Mouse (Mus musculus) urinary bladder, postnatal 10 days (tissue): Measurements from ENCODE around the gene Cxcr1.

Experiments used
- DNase-seq: peaks from one replicate; pipeline ENCODE4 v3.0.0; 2022; ENCODE audit warnings: low spot score

Cxcr1 gene

DNA sequence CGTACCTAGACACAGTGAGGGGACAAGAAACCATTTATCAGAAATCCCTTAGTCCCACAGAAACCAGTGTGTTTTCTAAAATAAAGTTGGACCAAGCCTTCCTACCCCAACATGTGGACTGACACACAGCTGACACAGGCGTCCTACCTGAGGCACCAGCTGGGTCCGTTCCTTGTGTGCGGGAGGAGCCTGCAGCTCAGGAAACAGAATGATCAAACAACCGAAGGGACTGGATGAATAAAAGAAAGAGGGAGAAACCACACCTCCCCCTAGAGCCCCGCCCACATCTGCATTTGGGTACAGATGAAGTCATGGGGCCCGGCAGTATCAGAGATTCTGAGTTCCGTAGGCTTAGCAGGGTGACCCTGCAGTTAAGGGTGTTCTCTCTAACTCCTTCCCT lies at the start of gene Cxcr1:
Gene Cxcr1, minus strand, starts transcription at position 187 of the 400 bp plus-strand sequence.
- DNase-seq: no peak

DNA sequence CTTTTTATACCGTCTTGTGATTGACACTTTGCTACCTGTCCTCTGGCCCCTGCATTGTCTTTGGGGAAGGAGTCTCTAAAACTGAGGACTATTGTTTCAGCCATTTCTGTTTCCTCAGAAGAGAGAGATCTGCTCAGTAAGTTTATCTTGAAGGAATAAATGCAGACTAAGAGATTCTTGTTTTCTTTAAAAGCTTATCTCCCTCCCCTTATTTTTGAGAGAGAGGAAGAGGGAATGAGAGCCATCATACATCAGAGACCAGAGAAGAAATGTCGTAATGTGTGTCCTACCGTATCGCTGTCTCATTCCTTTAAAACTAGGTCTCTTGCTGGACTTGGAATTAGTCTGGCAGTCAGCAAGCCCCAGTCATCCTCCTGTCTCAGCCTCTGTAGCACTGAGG lies 46.4 kb upstream of the Cxcr1 start:
- DNase-seq: no peak

DNA sequence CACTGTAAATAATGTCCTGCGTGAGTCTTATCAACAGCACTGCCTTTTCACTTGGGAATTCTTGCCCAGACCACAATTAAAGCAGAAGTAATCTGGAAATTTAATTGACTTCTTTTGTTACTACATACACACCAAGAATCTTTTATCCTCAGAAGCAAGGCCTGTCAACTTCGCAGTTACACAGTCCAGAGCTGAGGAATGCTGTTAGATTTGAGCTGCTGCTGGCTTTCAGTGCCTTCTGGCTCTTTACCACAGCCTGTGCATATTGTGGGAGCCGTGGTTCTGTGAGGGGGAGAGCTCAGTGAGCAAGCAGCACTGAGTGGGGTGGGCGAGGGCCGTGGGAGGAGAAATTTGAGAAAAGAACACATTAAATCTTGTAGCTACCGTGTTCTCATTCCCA lies 45.9 kb upstream of the Cxcr1 start:
- DNase-seq: no peak

DNA sequence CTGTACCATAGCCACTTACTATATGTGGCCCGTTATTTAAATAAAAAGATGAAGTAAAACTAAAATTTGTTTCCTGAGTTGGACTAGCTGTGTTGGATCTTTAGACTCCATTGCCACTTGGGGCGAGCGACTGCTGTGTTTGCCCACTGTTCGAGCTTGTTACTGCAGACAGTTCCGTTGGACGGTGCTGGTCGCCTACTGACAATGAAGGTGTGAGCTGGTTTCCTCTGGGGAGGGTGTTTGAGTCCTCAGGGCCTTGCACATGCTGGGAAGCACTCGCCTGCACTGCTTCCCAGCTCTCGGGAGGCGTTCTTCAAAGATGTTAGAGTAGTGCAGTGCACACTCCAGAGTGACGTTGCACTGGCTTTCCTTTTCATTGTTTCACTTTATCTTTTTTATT lies 45.2 kb upstream of the Cxcr1 start:
- no peak for DNase-seq

DNA sequence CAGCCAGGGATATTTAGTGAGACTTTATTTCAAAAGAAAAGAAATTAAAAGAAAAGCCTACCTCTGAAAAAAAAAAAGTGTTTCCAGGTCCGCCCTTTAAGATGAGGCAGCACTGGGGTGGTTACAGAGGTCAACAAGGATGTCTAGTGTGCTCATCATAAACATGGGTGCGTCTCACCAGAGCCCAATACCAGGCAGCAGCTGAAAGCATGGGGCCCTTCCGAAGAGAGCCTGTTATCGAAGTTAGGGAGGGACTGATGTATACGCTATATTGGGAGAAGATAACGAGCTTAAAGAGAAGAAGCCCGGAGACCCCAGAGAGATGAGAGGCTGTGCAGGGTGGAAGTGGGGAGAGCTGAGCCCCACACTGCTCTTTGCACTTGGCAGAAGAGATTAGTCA lies 44.7 kb upstream of the Cxcr1 start:
- DNase-seq: no peak

DNA sequence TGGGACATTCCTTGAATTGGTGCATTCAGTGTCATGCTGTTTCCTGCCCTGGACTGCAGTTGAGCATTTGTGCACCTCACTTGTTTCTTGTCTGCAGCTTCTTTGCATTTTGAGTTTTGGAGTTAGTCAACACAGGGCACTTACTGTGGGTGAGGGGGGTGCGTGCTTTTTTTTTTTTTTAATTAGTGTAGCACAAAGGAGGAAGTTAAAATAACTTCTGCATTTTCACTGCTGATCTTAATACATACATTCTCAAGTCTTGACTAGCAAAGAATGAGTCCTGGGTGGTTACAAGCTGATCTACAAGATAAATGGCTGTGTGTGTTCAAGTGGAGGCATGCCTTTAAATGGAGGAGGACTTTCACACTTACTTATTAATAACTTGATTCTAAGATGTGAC lies 43.7 kb upstream of the Cxcr1 start:
- no peak for DNase-seq

DNA sequence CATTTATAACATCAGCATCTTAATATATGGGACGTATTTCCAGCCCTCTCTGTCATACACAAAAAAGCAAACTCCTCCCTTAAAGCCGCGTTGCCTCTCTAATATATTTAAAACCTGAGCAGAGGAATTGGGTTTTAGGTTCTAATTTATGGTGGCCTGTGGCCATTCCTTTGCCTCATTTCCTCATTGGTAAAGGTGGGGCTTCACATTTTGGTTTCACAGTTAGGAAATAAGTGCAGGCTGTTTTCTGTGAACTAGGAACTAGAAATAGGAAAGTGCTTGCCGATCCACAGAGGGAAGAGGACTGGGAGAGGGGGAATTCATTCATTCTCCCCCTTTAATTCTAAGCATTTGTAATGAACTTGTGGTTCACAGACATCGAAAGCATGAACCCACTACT lies 43.2 kb upstream of the Cxcr1 start:
- DNase-seq: no peak

DNA sequence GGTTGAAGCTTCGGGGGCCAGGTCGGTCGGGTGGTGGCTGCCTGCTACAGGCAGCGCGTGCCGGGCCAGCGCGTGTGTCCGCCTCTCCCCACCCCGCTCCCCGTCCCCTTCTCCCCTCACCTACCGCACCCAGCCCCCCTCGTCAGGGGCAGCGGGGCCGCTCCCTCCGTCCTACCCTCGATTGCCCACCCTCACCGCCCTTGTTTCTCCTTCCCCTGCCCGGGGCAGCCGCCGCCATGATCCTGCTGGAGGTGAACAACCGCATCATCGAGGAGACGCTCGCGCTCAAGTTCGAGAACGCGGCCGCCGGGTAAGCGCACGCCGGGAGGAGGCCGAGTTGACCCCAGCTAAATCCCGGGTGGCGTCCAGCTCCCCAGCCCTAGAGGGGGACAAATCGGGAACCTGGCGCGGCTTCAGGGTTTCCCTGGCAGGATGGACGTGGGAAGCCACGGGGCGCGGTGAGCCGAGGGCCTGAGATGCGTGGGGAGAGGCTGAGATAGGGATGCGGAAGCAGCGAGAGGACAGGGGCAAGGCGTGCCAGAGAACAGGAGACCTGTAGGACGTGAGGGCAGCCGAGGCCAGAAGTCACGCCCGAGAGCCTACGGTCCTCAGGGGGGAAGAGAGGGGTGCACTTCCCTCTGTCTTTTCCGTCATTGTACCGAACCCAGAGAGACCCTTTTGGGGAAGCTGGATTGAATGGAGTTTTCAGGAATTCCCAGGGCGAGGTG lies 42.3 kb upstream of the Cxcr1 start:
- no peak for DNase-seq

DNA sequence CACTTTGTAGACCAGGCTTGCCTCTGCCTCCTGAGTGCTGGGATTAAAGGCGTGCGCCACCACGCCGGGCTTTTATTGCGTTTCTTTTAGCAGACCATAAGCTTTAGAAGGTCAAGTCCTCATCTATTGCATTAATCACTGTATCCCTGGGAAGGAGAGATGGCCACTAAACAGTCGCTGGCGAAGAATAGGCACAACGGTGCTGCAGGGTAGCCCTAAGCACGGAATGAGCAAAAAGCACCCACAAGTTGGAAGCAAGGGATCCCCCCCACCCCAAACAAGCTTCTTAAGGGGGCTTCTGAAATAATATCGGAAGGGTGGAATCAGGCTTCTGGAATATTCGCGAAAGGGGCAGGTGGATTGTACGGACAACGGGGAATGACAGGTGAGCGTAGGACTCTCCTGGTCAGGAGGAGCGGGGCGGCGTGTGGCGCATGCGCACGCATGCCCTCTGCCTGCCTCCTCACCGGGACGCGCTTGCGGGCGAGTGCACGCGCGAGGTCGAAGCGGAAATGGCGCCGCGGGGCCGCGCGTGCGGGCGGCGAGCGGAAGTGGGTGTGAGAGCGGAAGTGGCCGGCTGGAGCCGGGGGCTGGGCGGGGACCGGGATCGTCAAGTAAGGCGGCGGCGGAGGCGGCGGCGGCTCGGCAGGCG lies 41.6 kb upstream of the Cxcr1 start, which contains the start of gene Arpc2:
Gene Arpc2, plus strand, starts transcription at position 147 of the 652 bp plus-strand sequence.
- peak; percentile 89 for DNase-seq

DNA sequence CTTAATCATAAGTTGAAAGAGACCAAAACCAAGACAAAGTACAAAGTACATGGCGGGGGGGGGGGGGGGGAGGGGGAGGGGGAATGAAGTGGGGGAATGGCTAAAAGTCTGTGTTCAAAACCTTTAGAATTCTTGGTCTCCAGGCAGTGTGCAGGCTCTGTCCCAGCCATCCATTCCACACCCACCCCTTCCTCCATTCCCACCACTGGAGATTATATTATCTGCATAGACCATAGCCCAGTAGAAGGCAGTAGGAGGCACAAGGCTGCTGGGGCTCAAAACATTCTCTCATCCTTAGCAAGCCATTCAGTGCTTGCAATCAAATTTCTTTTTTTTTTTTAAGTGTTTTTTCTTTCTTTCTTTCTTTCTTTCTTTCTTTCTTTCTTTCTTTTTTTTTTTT lies 36.6 kb upstream of the Cxcr1 start:
- DNase-seq: no peak

DNA sequence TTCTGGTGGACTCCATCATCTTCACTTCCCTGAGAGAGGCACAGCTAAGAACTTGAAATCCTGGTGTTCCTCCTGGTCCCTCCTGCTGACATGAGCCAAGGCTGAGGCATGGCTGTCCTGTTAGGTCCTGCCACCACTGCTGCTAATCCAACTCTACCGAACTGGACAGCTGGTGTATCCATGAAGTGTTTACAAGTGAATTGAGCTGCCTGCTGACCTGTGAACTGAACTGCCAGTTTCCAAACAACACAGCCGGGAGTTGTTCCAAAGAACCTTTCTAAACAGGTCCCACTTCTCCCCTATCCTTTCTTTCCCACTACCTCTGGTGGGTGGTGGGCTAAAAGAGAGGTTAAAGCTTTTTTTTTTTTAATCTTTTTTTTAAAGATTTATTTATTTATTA lies 35.5 kb upstream of the Cxcr1 start:
- DNase-seq: no peak

DNA sequence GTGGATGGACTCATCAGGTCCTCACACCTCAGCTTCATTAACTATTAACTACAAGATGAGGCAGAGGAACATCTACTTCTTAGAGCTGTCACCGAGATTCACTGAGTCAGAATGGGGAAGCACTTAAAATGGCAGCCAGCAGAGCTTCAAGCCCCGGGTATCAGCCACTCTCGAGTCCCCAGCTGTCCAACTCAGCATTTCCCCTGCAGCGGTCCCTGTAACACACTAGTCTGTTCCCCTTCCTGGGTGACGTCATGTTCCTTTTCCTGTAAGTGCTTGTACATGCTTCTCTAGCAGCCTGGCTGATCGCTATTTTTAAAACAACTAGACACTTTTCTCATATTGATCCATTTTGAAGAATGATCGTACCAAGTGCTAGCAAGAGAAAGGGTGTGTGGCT lies 32.9 kb upstream of the Cxcr1 start:
- DNase-seq: no peak

DNA sequence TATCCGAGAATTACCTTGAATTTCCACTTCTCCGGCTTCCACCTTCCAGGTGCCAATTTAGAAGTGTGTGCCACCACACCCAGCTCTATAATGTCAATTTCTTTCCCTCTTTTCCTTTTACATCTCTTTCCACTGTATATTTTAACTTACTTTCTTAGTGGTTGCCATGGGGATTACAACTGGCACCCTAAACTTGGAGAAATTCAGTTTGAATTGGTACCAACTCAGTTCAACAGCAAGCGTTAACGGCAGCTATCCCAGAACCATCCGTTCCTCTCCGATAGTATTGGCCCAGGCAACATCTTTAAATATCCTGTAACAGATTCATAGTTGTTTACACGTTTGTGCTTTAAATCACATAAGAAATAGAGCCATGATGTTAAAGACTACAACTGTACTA lies 25.5 kb upstream of the Cxcr1 start:
- DNase-seq: no peak

DNA sequence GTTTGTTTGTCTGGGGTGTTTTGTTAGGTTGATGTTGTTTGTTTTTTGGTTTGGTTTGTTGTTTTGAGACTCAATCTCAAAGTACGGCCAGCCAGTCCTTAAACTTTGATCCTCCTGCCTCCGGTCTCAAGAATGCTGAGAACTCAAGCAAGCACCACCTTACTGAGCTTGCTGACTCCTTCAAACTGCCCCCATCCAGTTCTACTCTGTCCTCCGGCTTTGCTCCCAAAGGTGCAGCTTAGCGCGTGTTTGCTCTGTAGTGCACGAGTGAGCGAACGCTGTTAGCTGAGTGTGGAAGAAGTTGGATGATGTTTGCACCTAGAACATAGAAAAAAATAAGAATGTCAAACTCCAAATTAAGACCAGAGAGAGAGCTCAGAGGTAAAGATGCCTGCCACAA lies 14.5 kb upstream of the Cxcr1 start:
- no peak for DNase-seq

DNA sequence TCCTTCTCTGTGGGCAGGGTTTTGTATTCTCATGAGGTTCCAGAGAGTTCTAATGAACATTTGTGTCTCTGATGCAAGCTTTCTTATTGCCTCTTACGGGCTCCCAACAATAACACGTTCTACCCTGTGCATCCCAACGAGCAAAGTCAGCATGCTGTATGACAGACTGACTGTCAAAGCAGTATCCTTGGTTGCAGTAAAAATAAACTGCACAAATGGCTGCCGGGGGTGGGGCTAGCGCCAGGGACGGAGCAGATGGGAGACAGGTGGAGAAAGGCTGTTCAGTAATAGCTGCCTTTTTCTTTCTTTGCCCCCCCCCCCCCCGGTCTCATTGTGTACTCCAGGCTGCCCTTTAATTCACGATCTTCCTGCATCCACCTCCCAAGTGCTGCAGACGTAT lies 13.5 kb upstream of the Cxcr1 start:
- DNase-seq: no peak

DNA sequence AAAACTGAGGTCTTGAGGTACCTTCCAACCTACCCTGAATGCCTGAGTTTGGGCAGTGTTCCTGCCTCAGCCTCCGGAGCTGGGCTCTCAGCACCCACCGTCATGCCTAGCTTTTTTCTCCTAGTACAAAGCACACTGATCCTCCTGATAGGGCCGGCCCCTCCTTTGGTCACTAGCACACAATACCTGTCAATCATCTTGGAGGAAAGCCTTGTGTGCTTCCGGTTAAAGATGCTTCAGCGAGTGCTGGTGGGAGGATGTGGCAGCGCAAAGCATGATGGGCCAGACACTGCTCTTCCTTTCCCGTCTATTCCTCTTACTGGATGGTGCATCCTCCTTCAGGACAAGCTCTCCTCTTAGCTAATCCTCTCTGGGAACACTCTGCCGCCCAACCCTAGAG lies 12.2 kb upstream of the Cxcr1 start:
- no peak for DNase-seq

DNA sequence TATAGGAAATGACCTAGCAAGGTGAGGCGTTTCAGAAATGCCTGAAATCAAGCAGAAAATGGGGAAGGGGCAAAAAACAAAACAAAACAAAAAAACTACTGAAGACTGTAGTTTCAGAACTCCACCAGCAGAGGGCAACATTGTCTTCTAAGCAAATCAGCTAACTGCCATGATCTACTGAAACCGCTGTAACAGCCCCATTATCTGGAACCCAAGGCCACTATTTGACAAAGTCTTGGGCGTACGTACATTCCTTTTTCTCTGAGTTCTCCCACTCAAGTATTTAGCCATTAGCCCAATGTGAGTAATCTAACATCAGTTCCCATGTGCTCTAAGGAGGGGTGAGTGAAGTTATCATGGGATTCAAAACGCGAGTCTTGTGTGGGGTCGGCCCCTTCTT lies 11.4 kb upstream of the Cxcr1 start:
- DNase-seq: no peak

DNA sequence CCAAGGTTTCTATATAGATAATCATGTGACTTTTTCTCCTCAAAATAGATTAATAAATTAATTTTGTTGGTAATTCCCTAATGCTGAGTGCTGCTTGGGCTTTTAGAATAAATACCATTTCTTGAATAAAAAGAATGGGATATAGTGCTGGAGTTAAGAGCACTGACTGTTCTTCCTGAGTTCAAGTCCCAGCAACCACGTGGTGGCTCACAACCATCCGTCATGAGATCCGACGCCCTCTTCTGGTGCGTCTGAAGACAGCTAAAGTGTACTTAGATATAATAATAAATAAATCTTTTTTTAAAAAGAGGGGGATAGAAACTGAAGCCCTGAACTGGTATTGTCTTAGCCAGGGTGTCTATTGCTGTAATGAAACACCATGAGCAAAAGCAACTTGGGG lies 9.0 kb upstream of the Cxcr1 start:
- no peak for DNase-seq

DNA sequence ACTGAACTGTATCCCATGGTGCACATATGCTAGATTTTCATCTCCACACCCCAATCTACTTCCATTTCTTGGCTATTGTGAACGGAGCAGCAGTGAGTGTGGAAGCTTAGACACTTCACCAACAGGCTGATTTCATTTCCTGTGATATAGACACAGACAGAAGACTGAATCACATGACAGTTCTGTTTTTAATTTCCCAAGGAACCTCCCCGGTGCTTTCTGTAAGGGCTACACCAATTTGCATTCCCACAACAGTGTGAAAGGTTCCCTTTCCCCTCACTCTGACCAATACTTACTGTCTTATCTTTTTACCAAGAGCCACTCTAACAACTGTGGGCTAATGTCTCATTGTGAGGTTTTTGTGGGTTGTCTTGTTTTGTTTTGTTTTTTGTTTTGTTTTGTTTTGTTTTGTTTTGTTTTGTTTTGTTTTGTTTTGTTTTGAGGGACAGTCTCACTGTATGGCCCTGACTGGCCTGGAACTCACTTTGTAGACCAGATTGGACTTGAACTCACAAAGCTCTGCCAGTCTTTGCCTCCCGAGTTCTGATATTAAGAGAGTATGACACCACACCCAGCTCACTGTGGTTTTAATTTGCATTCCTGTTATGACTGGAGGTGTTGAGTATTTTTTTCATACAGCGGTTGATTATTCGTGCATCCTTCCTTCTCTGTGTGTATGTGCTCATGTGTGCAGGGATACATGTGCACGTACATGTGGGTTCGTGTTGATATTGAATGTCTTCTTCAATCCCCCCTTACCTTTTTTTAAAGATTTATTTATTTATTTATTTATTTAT lies 6.8 kb upstream of the Cxcr1 start:
- no peak for DNase-seq

DNA sequence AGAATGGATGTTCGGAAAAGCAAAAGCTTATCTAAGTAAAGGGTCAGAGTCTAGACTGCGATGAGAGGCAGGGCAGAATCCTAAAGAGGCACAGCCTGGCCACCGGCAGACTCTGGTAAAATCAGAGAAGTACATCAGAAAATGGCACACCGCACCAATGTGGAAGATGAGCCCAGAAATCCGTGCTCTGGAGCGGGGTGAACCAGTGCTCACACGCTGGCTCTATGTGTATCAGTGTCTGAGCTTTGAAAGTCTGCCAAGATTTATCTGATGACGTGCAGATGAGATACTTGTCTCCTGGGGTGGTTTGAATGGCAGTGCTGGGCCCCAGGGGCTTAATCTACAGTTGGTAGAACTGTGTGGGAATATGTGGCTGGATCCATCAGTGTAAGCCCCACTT lies 4.6 kb upstream of the Cxcr1 start:
- DNase-seq: no peak

DNA sequence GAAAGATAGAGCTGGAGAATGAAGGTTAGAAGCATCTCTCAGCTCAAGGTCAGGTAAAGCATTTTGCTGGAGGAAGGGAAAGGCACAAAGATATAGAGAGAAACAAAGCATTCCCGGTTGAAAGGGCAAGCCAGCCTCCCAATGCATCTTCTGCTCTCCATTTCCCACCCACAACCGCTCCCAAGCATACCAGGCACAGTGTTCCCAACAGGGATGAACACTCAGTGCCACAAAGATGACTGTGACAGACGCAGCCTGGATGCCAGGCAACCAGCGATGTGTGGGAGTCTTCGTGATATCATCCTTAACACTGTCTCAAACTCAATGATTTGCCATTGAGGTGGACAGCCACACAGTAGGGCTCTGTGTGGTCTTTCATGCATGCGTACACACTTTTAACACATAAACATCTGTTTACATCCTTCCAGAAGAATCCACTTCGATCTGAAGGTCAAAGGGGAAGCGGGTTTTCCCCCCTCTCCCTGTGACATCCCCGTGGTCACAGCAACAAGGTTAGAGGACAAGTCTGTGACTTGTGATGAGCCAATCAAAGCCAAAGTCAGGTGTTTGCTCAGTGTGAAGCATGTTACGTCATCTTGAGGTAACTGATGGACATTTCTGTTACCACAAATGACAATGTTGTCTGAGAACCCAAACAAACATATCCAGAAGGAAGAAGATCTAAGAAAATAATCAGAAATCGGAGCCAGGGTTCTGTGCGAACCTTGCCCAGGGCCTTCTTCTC lies 3.5 kb upstream of the Cxcr1 start:
- DNase-seq: no peak

DNA sequence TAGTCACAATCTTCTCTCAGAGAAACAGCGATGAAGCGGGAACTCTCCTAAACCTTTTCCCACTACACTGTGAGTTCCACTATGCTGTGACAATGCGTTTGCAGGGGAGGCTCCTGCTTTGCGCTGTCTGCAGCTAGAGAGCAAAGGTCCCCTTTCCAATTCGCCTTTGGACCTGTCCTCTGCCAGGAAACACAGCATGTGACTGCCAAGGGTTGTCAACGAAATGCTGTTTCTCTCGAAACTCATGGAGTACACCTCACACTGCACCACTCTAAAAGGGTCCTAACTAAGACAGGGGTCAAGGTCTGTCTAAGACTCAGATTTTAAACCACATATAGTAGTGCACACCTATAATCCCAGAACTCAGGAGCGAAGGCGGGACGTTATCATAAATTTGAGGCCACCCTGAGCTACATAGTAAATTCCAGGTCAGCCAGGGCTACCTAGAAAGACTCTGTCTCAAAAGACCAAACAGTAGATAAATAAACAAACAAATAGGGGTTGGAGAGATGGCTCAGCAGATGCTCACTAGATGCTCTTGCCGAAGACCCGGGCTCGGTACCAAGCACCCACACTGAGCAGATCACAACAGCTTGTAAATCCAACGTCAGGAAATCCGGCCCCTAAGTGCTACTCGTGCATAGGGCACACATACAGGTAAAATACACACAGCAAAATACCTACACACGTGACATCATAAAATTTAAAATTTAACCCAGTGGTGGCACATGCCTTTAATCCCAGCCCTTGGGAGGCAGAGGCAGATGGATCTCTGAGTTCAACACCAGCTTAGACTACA lies 2.4 kb upstream of the Cxcr1 start:
- DNase-seq: no peak
